Mouse (Mus musculus) left cerebral cortex, adult 18-20 months (tissue): ENCODE data around the gene Uckl1. TPM values are rescaled to one million over a fixed set of nuclear protein-coding genes. Genes with fewer than 3 reads are reported as not detected.

Experiments used
- DNase-seq, 2 experiments: peaks; one replicate each; pipeline ENCODE4 v3.0.0; 2021 to 2022; ENCODE audit warnings: low spot score in 2 of 2, mixed read lengths in 1 of 2
- microRNA-seq, 2 experiments: library from miRNA; unstranded; fragments of <30 nt; microRNA quantifications; one replicate each; pipeline ENCODE4 v1.2.0; 2021
- total RNA-seq, 2 experiments: library from RNA; stranded (reverse); gene quantifications; 2 replicates each; pipeline ENCODE4 v1.2.3; 2021

The Uckl1 gene
- total RNA-seq, 2 experiments from 2014 or later, result 51.5 to 70.2 TPM

DNA sequence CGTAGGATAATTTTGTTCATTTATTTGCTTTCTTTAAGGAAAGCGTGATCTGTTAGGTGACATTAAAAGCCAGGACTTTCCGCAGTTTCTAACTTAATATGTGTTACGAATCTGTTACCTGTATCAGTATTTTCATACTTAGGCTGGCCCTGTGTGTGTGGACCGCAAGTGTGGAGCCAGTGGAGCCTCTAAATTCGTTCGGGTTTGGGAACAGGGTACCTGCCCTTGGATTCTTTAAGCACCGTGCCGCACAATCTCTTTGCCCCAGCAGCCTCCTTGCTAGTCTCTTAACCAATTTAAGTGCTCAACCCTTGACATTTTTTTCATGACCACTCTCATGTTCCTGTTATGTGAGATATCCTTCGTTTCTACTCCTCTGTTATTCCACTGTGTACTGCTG, 63.2 kb downstream of the Uckl1 start:
- no peak for DNase-seq

DNA sequence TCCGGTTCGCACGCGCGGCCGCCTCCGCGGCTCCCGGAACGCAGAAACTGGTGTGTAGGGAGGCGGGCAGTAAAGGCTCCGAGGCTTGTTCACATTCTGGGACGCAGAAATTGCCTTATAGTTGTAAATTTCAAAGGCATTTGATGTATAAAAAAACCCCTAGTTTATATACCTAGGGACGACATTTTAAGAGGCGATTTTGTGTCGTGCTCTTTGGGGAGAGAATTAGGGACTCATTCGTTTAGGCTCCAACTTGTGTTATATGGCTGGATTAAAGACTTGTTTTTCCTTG, 63.8 kb downstream of the Uckl1 start:
- DNase-seq, result no peak

DNA sequence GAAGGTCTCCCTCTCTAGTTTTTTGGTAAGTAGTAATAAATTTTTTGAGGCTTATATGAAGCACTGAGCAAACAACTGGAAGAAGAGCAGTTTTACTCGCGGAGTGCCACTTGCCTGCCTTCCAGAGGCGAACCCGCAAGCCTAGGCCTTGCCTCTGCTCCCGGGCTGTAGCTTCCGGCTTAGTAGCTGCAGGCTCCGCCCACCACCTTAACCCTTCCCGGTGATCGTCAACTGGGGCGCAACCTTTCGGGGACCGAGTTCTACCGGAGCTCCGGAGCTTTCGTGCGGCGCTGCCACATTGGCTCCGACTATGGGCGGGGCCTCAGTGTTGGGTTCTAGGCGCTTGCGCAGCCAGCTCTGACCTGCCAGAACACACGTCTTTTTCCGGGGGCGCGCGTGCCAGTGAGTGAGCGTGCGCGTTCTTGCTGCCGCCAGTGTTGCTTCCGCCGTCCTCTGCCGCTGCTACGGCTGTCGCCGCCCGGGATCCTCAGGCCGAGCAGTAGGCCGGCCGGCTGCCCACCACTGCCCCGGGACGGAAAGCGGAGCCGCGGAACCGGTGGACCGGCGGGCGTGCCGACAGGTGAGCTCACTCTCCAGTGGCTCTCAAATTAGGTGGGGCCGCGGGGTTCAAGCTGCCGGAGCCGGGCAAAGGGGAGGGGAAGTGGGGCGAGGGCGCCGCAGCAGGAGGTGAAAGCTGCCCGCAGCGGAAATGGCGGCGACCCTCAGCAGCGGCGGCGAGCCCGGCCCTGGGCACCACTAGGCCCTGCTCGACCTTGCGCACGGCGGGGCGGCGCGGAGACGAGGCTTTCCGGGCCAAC, 64.4 kb downstream of the Uckl1 start, which contains the start of gene Dnajc5:
Gene Dnajc5 (plus strand): TSS at position 368 of the 818 bp plus-strand sequence.
- peak; percentile 96 to 99 for DNase-seq

DNA sequence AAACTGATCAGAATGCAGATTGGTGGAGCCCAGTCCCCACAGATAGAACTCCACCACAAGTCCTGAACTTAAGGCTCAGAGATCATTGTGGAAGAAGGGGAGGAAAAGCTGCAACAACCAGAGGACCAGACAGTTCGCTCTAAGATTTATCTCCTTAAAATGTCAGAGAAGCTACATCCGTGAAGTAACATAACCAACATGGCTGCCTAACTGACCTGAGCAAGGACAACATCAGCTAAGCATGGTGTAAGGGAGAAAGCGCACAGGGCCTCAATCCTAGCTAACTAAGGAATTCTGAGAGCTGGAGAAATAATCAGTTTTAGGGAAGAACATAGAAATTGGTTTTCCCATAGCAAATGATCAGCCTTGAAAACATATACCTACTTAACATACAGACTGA, 65.5 kb downstream of the Uckl1 start:
- no peak for DNase-seq

Small RNAs within 50 kb of the gene (microRNA-seq; reads per million reads assigned to microRNA genes)
- 0 reads per million in 2 experiments for gene Mir7006

Other genes with a start within 250 kb of the Uckl1 start
- gene Zgpat, start 220.0 kb downstream of the Uckl1 start, total RNA-seq, result 10 to 100 TPM; 66.0 to 67.6 TPM
- 10 to 100 TPM; 43.9 to 48.5 TPM for gene Arfrp1, start 219.5 kb downstream of the Uckl1 start, total RNA-seq
- 10 to 100 TPM; 34.4 to 35.6 TPM for gene Lime1, start 204.8 kb downstream of the Uckl1 start, total RNA-seq
- gene Zbtb46, start 125.5 kb downstream of the Uckl1 start, total RNA-seq, result 10 to 100 TPM; 13.8 to 15.3 TPM
- not detected for gene Abhd16b, start 91.7 kb downstream of the Uckl1 start, total RNA-seq
- 10 to 100 TPM; 77.5 to 82.8 TPM for gene Tpd52l2, start 87.8 kb downstream of the Uckl1 start, total RNA-seq
- 100 to 1,000 TPM; 299 to 304 TPM for gene Dnajc5, start 64.4 kb downstream of the Uckl1 start, total RNA-seq
- gene Prpf6, start 7.0 kb upstream of the Uckl1 start, total RNA-seq, result 10 to 100 TPM; 57.5 to 60.3 TPM
- 10 to 100 TPM; 70.4 to 77.9 TPM for gene Zfp512b, start 7.9 kb upstream of the Uckl1 start, total RNA-seq
- gene Samd10, start 14.3 kb upstream of the Uckl1 start, total RNA-seq, result 10 to 100 TPM; 20.8 to 23.5 TPM
- gene Gm29797, start 72.1 kb upstream of the Uckl1 start, total RNA-seq, result under 1 TPM; 0.67 to 0.80 TPM
- 10 to 100 TPM; 14.2 to 14.3 TPM for gene Sox18, start 86.7 kb upstream of the Uckl1 start, total RNA-seq
- 10 to 100 TPM; 58.3 to 59.3 TPM for gene Tcea2, start 95.4 kb upstream of the Uckl1 start, total RNA-seq
- gene Rgs19, start 109.1 kb upstream of the Uckl1 start, total RNA-seq, result 10 to 100 TPM; 29.3 to 30.7 TPM
- gene Lkaaear1, start 113.5 kb upstream of the Uckl1 start, total RNA-seq, result not detected
- 10 to 100 TPM; 57.5 to 61.9 TPM for gene Oprl1, start 130.1 kb upstream of the Uckl1 start, total RNA-seq
- gene Myt1, start 178.4 kb upstream of the Uckl1 start, total RNA-seq, result 10 to 100 TPM; 10.4 to 15.5 TPM